ENCODE assay signal across 8 mouse cellular contexts in genomic region chr16:29451706-29452105, GRCm38 (mm10).
DNase-seq lines count a peak whose midpoint lies in the region; ATAC-seq lines count a peak whose summit lies in the region.

No protein-coding gene starts in this region.

- H3K27ac ChIP-seq in forebrain, embryonic 11.5 days (ENCODE audit: low read depth, low read length), result no peak overlapping the region
- no peak overlapping the region for H3K27ac ChIP-seq in forebrain, embryonic 16.5 days (ENCODE audit: low read length)

- H3K36me3 ChIP-seq in forebrain, embryonic 11.5 days (ENCODE audit: control insufficient read depth, insufficient read depth, low read length), result no peaks in the 10 kb centered on the region
- no peaks in the 10 kb centered on the region for H3K36me3 ChIP-seq in forebrain, embryonic 16.5 days (ENCODE audit: control insufficient read depth, insufficient read depth)

- no peak overlapping the region for H3K4me3 ChIP-seq in forebrain, embryonic 11.5 days (ENCODE audit: low read depth, low read length)
- H3K4me3 ChIP-seq in forebrain, embryonic 16.5 days (replicated peaks; ENCODE audit: low read length), result no peak overlapping the region

- no peaks in the 10 kb centered on the region for H3K9me3 ChIP-seq in forebrain, embryonic 11.5 days (ENCODE audit: control insufficient read depth, low read length)
- no peaks in the 10 kb centered on the region for H3K9me3 ChIP-seq in forebrain, embryonic 16.5 days (ENCODE audit: control insufficient read depth, low read length)

- no peak overlapping the region for H3K9ac ChIP-seq in forebrain, embryonic 11.5 days (ENCODE audit: low read length)
- no peak overlapping the region for H3K9ac ChIP-seq in forebrain, embryonic 16.5 days (replicated peaks; ENCODE audit: low read depth, low read length)

- DNase-seq in forebrain, embryonic 11.5 days (ENCODE audit: low spot score), result peak; percentile 57
- peak; percentile 74 for DNase-seq in 416B (ENCODE audit: low read depth)
- peak; percentile 8 for DNase-seq in cerebellum, adult 11-12 months
- DNase-seq in frontal cortex, adult 2 months (ENCODE audit: extremely low spot score in 1 of 2, low spot score in 1 of 2), result peak; percentile 38 to 78
- peak; percentile 52 to 69 for DNase-seq in layer of hippocampus, postnatal 10 days (ENCODE audit: low spot score in 2 of 2)
- peak; percentile 7 for DNase-seq in yolk sac, embryonic 10.5 days (ENCODE audit: low spot score)

- 0 out of 2 replicates have a peak, but pooled peaks have one; percentile 44 for ATAC-seq in forebrain, embryonic 11.5 days (replicated peaks; ENCODE audit: low FRiP score)
- ATAC-seq in forebrain, embryonic 16.5 days, result no peak; the same call in 1 of the 2 replicates
- ATAC-seq in megakaryocyte-erythroid progenitor cell, adult 5-6 weeks (replicated peaks; ENCODE audit: low FRiP score, low TSS enrichment, poor library complexity, severe bottlenecking), result peak; percentile 82

- H3K27me3 ChIP-seq in forebrain, embryonic 11.5 days (ENCODE audit: control insufficient read depth, insufficient read depth, low read length), result no peaks in the 10 kb centered on the region
- no peaks in the 10 kb centered on the region for H3K27me3 ChIP-seq in forebrain, embryonic 16.5 days (replicated peaks; ENCODE audit: control insufficient read depth, insufficient read depth, low read length)

- no peak overlapping the region for H3K4me2 ChIP-seq in forebrain, embryonic 11.5 days (ENCODE audit: low read depth, low read length, severe bottlenecking)
- no peak overlapping the region for H3K4me2 ChIP-seq in forebrain, embryonic 16.5 days (ENCODE audit: low read length)

- no peaks in the 10 kb centered on the region for H3K4me1 ChIP-seq in forebrain, embryonic 11.5 days (replicated peaks; ENCODE audit: control insufficient read depth, insufficient read depth, low read length)
- no peaks in the 10 kb centered on the region for H3K4me1 ChIP-seq in forebrain, embryonic 16.5 days (replicated peaks; ENCODE audit: control insufficient read depth, insufficient read depth, low read length)

- WGBS in forebrain, embryonic 11.5 days, result 74% methylated on average over 3 of the region's 3 CpGs
- WGBS in forebrain, embryonic 16.5 days, result 61% methylated on average over 3 of the region's 3 CpGs

Comparison
In these comparisons a context has a peak if more than half of its experiments do, and no peak if none do; other contexts are left out.
1. DNase-seq: peak in every context shown above with its lines; median percentile 74 in 416B; 60 in layer of hippocampus, postnatal 10 days; 58 in frontal cortex, adult 2 months; 57 in forebrain, embryonic 11.5 days; 8 in cerebellum, adult 11-12 months; 7 in yolk sac, embryonic 10.5 days.